Mouse (Mus musculus): ENCODE data around the gene Cyb5d2.

GRCm38 (mm10) chr11:72736320-72736719, 59.6 kb downstream of the Cyb5d2 start:
- no peak for TF ChIP-seq POLR2A (IDR thresholded peaks at IDR 0.05; ENCODE audit: borderline replicate concordance, low read depth, low read length)
- no peak for TF ChIP-seq CTCF (IDR thresholded peaks at IDR 0.05; ENCODE audit: low read depth, low read length)

Measured in bone marrow macrophage, adult 2 months (primary cell).